Mouse (Mus musculus) embryonic facial prominence, embryonic 15.5 days (tissue): Measurements from ENCODE around the gene Trappc11. TPM values are rescaled to one million over a fixed set of nuclear protein-coding genes. Genes with fewer than 3 reads are reported as not detected.

Experiments
- ATAC-seq: fragments of 200-750 bp; cut with Nextera tagmentation; 2 replicates; pipeline ENCODE4 v1.8.0; 2017; ENCODE audit warnings: low read depth, moderate TSS enrichment; ENCODE audit not compliant: insufficient number of reproducible peaks, low FRiP score, low TSS enrichment
- H3K27ac ChIP-seq: fragments of 300-500 bp; sonication (generic); replicated peaks from 2 replicates; pipeline ENCODE4 v1.5.1; 2015; ENCODE audit warnings: mild to moderate bottlenecking, inconsistent platforms
- H3K27me3 ChIP-seq: fragments of 300-500 bp; sonication (generic); 2 replicates; pipeline ENCODE4 v1.6.1; 2015; ENCODE audit warnings: inconsistent platforms
- H3K36me3 ChIP-seq: fragments of 300-500 bp; sonication (generic); 2 replicates; pipeline ENCODE4 v1.6.1; 2015; ENCODE audit warnings: mild to moderate bottlenecking, inconsistent platforms
- H3K4me1 ChIP-seq: fragments of 300-500 bp; sonication (generic); 2 replicates; pipeline ENCODE4 v1.6.1; 2015; ENCODE audit warnings: inconsistent platforms
- H3K4me2 ChIP-seq: fragments of 300-500 bp; sonication (generic); replicated peaks from 2 replicates; pipeline ENCODE4 v1.6.1; 2015; ENCODE audit warnings: mild to moderate bottlenecking, inconsistent platforms
- H3K4me3 ChIP-seq: fragments of 300-500 bp; sonication (generic); replicated peaks from 2 replicates; pipeline ENCODE4 v1.5.1; 2015; ENCODE audit warnings: mild to moderate bottlenecking, inconsistent platforms
- H3K9ac ChIP-seq: fragments of 300-500 bp; sonication (generic); 2 replicates; pipeline ENCODE4 v1.6.1; 2015; ENCODE audit warnings: inconsistent platforms
- H3K9me3 ChIP-seq: fragments of 300-500 bp; sonication (generic); replicated peaks from 2 replicates; pipeline ENCODE4 v1.6.1; 2016; ENCODE audit warnings: inconsistent platforms
- whole genome bisulfite sequencing: fragments of 180-500 bp; shearing (Covaris S2); methylation state at CpG from one replicate; pipeline ENCODE4 v1.1.7; 2015; 5-methylcytosine and 5-hydroxymethylcytosine counted together
- polyA plus RNA-seq: library from polyadenylated mRNA; unstranded; fragments of >200 nt; fragmentation: Nextera tagmentation; extraction: Ambion mirVana; gene quantifications from 2 replicates; pipeline ENCODE4 v1.2.1, GENCODE M21; 2015

The Trappc11 gene
- 25.8 and 27.1 TPM in 2 replicates for polyA plus RNA-seq

DNA sequence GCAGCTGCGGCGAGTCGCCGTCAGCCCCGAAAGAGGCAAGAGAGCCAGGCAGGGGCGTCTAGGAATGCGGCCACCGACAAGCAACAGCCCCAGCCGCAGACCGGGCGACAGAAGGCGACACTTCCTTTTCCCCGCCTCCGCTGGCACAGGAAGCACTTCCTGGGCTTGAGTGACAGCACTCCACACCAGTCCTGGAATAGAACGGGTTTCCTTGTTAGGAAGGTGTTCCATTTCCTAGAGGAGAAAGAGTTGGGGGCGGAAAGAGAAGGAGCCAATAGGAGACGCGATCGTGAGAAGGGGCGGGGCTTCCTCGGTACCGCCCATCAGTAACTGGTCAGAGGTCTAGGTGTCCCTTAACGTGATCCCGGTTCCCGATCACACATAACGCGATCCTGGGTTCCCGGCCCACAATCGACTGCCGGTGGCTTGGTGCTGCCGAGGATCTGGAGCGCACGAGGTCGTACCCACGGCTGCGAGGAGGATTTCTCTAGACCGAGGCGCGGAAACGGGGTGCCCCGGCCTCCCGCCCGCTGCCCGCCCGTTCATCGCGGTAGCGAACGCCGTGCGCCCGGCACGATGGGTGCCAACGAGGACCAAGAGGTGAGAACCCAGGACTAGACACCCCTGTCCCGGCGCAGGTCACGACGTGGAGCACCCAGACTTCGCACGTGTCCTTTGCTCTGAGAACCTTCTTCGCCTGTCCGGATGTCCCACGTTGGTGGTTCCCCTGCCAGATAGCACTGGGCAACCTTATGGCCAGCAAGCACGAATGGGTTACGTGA, at the start of gene Trappc11, which contains the start of gene Rwdd4a:
TSS of gene Trappc11 (minus strand) at position 127 of the 782 bp plus-strand sequence.
TSS of gene Rwdd4a (plus strand) at position 321 of the 782 bp plus-strand sequence.
- Histone ChIP-seq H3K36me3 (peaks cover 24% of the 10 kb centered on the region), H3K27ac (peak within 1 kb of the TSS; percentile 74), H3K4me1 (peaks cover 14% of the 10 kb centered on the region), H3K9me3 (no peaks in the 10 kb centered on the region), H3K9ac (peak within 1 kb of the TSS; percentile 93), H3K4me2 (peak within 1 kb of the TSS; percentile 76), H3K27me3 (no peaks in the 10 kb centered on the region), H3K4me3 (peak within 1 kb of the TSS; percentile 92)
- WGBS, result under 1% methylated on average over 65 of the region's 65 CpGs
- ATAC-seq, result peak; percentile 100

DNA sequence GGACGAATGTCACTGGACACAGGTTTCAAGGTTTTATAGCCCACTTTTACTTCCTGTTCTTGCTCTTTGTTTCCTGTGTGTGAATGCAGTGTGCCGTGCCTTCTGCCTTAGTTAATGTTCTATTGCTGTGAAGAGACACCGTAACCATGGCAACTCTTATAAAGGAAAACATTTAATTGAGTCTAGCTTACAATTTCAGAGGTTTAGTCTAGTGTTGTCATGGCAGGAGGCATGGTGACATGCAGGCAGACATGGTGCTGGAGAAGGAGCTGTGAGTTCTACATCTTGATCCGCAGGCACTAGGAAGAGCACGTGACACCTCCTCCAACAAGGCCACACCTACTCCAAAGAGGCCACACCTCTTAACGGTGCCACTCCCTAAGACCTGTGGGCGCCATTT, 48.2 kb upstream of the Trappc11 start:
- Histone ChIP-seq H3K27me3 (no peaks in the 10 kb centered on the region), H3K9me3 (0 out of 2 replicates have a peak, but pooled peaks cover 5% of the 10 kb centered on the region), H3K4me2 (no peak overlapping the region), H3K4me3 (no peak overlapping the region), H3K36me3 (no peaks in the 10 kb centered on the region), H3K4me1 (no peaks in the 10 kb centered on the region), H3K9ac (no peak overlapping the region), H3K27ac (no peak overlapping the region)
- ATAC-seq, result no peak
- WGBS, result 85% methylated on average over 7 of the region's 7 CpGs

DNA sequence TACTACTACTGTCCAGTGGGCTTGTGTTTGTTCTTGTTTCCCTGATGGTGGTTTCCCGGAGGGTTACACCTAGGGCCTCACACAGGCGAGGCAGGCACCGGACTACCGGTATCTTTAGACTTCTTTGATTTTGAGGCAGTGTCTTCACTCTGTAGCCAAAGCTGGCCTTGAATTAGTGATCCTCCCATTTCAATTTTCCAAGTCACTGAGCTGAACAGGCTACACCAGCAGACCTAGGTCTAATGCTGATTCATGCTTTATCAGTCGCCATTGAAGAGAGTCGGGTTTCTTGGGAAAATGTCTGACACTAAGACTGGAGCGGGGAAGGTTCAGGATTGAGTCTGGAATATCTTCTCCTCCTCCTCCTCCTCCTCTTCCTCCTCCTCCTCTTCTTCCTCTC, 40.2 kb upstream of the Trappc11 start:
- no peaks in the 10 kb centered on the region for H3K4me1 ChIP-seq
- no peak overlapping the region for H3K27ac ChIP-seq
- WGBS, result 84% methylated on average over 7 of the region's 7 CpGs
- no peak overlapping the region for H3K4me2 ChIP-seq
- H3K9ac ChIP-seq, result no peak overlapping the region
- no peaks in the 10 kb centered on the region for H3K36me3 ChIP-seq
- H3K4me3 ChIP-seq, result no peak overlapping the region
- no peak for ATAC-seq
- no peaks in the 10 kb centered on the region for H3K27me3 ChIP-seq
- 0 out of 2 replicates have a peak, but pooled peaks cover 6% of the 10 kb centered on the region for H3K9me3 ChIP-seq

DNA sequence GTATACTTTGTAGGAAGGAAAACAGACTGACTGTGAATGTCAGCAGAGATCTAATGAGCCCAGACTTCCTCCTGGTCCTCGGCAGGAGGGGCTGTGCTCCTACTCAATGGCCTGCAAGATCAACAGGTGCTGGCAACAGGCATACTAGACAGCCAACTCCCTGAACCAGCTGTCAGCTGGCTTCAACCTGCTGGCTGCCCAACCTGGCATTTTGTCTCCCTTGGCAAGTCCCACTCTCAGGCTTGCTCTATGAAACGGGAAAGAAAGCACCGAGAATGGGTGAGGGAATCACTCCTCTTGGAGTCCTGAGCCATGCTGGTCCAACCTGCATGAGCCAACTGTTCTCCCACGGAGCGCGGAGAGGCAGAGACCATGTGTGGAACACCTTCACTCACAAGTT, 36.9 kb upstream of the Trappc11 start:
- ATAC-seq, result no peak
- H3K4me3 ChIP-seq, result no peak overlapping the region
- H3K27me3 ChIP-seq, result no peaks in the 10 kb centered on the region
- no peaks in the 10 kb centered on the region for H3K9me3 ChIP-seq
- H3K36me3 ChIP-seq, result no peaks in the 10 kb centered on the region
- no peak overlapping the region for H3K27ac ChIP-seq
- H3K4me2 ChIP-seq, result no peak overlapping the region
- H3K9ac ChIP-seq, result no peak overlapping the region
- H3K4me1 ChIP-seq, result no peaks in the 10 kb centered on the region
- 85% methylated on average over 6 of the region's 6 CpGs for WGBS

DNA sequence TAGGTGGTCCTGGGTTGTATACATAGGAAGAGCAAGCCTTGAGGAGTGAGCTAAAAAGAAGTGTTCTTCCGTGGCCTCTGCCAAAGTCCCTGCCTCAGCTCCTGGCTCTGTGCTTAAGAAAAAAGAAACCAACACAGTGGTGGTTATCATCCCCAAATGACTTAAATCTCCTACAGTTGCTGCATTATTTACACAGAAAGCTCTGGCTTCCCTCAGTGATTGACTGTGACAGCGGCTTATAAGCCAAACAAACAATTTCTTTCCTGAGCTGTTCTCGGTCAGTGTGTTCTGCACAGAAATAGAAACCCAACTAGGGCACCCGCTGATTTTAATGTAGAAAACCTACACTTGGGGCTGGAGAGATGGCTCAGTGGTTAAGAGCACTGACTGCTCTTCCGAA, 34.8 kb upstream of the Trappc11 start:
- Histone ChIP-seq H3K9ac (no peak overlapping the region), H3K4me3 (no peak overlapping the region), H3K4me2 (no peak overlapping the region), H3K27me3 (no peaks in the 10 kb centered on the region), H3K4me1 (no peaks in the 10 kb centered on the region), H3K9me3 (no peaks in the 10 kb centered on the region), H3K36me3 (no peaks in the 10 kb centered on the region), H3K27ac (no peak overlapping the region)
- 72% methylated on average over 5 of the region's 5 CpGs for WGBS
- no peak for ATAC-seq

DNA sequence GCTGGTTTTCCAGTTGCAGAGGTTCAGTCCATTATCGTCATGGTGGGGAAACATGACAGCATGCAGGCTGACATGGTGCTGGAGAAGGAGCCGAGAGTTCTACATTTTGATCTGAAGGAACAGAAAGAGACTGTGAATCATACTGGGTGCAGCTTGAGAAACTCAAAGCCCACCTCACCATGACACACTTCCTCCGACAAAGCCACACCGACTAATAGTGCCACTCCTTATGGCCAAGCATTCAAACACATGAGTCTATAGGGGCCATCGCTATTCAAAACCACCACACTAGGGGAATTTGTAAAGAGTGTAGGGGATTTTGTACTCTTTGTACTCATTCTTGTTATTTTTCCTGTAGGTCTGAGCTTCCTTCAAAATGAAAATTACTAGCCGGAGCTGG, 33.3 kb upstream of the Trappc11 start:
- 90% methylated on average over 6 of the region's 6 CpGs for WGBS
- no peaks in the 10 kb centered on the region for H3K36me3 ChIP-seq
- no peak overlapping the region for H3K27ac ChIP-seq
- no peaks in the 10 kb centered on the region for H3K9me3 ChIP-seq
- H3K9ac ChIP-seq, result no peak overlapping the region
- no peaks in the 10 kb centered on the region for H3K27me3 ChIP-seq
- no peak overlapping the region for H3K4me2 ChIP-seq
- H3K4me3 ChIP-seq, result no peak overlapping the region
- no peaks in the 10 kb centered on the region for H3K4me1 ChIP-seq
- no peak for ATAC-seq

DNA sequence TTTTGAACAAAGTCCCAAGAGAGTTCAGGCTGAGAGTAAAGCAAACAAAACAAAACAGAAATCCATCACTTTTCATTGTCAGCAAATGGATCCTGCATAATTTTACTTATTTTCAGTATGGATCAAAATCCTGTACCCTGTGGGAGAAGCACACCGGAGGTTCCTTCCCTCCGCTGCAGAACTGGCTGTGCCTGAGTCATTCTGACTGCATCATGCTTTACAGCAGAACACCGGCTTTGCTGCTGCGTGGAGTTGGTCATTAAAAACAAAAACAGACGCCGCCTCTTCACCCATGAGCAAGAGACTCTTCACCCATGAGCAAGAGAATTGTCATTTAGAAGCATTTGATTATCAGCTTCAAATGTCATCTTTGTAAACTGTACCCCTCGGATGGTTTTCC, 27.5 kb upstream of the Trappc11 start:
- no peak overlapping the region for H3K4me3 ChIP-seq
- no peaks in the 10 kb centered on the region for H3K36me3 ChIP-seq
- no peaks in the 10 kb centered on the region for H3K4me1 ChIP-seq
- 81% methylated on average over 7 of the region's 7 CpGs for WGBS
- H3K27me3 ChIP-seq, result no peaks in the 10 kb centered on the region
- H3K27ac ChIP-seq, result no peak overlapping the region
- H3K4me2 ChIP-seq, result no peak overlapping the region
- ATAC-seq, result no peak
- H3K9ac ChIP-seq, result no peak overlapping the region
- H3K9me3 ChIP-seq, result no peaks in the 10 kb centered on the region

DNA sequence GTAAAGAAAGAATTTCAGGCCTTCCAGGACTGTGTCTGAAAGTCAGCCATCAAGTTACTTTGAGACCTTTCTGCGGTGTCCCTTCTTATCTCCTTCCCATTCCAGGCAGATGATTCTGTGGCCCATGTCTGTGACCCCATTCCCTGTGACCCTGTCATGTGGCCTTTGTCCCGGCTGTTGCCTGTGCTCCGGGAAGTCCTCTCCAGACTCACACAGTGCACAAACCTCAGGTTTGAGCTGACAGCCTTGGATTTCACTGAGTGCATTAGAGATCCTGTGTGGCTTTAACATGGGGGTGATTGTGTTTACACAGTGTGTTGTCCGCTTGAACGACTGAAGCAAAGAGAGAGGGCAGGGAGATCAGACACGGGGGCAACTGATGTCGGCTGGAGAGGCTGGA, 25.0 kb upstream of the Trappc11 start:
- no peak overlapping the region for H3K9ac ChIP-seq
- no peaks in the 10 kb centered on the region for H3K36me3 ChIP-seq
- WGBS, result 69% methylated on average over 7 of the region's 7 CpGs
- H3K9me3 ChIP-seq, result no peaks in the 10 kb centered on the region
- no peak for ATAC-seq
- H3K4me3 ChIP-seq, result no peak overlapping the region
- H3K27me3 ChIP-seq, result no peaks in the 10 kb centered on the region
- H3K4me2 ChIP-seq, result no peak overlapping the region
- no peaks in the 10 kb centered on the region for H3K4me1 ChIP-seq
- no peak overlapping the region for H3K27ac ChIP-seq

DNA sequence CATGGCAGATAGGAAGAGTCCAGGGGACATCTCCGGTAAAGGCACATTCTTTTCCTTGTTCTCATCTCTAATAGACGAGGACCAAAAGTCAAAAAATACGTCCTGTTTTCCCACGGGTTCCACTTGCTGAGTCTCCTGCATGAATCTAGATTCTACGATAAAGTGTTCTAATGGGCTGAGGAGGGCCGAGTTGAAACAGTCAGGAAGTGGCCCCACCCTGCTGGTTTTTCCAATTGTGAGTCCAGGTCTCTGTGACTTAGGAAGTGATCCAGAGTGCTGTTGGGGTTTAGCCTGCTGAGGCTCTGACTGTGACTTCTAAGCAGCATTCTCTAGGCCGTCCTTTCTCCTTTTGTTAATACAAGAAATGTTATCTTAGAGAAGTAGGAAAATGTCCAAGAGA, 23.2 kb upstream of the Trappc11 start:
- 82% methylated on average over 7 of the region's 7 CpGs for WGBS
- no peaks in the 10 kb centered on the region for H3K4me1 ChIP-seq
- no peak for ATAC-seq
- H3K27me3 ChIP-seq, result no peaks in the 10 kb centered on the region
- no peak overlapping the region for H3K4me3 ChIP-seq
- H3K27ac ChIP-seq, result no peak overlapping the region
- H3K36me3 ChIP-seq, result peaks cover under 1% of the 10 kb centered on the region; the same call in 1 of the 2 replicates
- H3K4me2 ChIP-seq, result no peak overlapping the region
- no peak overlapping the region for H3K9ac ChIP-seq
- H3K9me3 ChIP-seq, result no peaks in the 10 kb centered on the region

DNA sequence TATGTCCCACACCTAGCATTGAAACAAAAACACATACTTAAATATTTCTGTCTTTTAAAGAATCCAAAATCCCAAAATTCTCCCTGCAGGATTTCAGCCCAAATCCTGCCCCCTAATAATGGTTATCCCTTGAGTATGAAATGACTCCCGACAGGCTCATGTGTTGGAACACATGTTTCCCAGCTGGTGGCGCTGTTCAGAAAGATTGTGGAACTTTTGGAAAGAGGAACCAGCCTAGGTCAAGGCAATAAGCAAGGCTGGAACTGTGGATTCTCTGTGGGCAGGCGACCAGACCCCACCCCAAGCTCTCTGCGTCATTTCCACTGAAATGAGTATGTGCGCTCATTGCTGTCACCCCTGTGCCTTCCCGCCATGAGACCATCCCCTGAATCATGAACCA, 20.3 kb upstream of the Trappc11 start:
- 83% methylated on average over 6 of the region's 6 CpGs for WGBS
- no peaks in the 10 kb centered on the region for H3K4me1 ChIP-seq

DNA sequence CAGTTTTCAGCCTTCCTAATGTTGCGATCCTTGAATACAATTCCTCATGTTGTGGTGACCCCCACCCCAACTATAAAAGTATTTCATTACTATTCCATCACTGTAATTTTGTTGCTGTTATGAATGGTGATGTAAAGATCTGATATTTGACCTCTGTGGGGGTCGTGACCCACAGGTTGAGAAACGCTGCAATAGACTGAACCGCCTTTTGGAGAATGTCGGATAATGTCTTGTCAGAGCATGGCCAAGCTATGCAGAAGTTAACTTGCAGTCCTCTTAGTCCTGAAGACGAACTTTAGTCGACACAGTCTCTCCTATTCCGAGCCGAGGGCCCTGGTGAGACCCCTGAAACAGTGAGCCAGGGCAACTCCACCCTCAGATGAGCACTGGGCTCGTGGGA, 13.8 kb upstream of the Trappc11 start:
- Histone ChIP-seq H3K4me3 (no peak overlapping the region), H3K4me2 (no peak overlapping the region), H3K9me3 (no peaks in the 10 kb centered on the region), H3K4me1 (no peaks in the 10 kb centered on the region), H3K36me3 (peaks cover 72% of the 10 kb centered on the region), H3K9ac (no peak overlapping the region), H3K27me3 (no peaks in the 10 kb centered on the region), H3K27ac (no peak overlapping the region)
- ATAC-seq, result no peak
- WGBS, result 96% methylated on average over 10 of the region's 10 CpGs

More for the DNA sequence above, 20.3 kb upstream of the Trappc11 start:
- Histone ChIP-seq H3K36me3 (peaks cover 26% of the 10 kb centered on the region), H3K4me2 (no peak overlapping the region), H3K9ac (no peak overlapping the region), H3K27me3 (no peaks in the 10 kb centered on the region), H3K4me3 (no peak overlapping the region), H3K9me3 (no peaks in the 10 kb centered on the region), H3K27ac (no peak overlapping the region)
- no peak for ATAC-seq

DNA sequence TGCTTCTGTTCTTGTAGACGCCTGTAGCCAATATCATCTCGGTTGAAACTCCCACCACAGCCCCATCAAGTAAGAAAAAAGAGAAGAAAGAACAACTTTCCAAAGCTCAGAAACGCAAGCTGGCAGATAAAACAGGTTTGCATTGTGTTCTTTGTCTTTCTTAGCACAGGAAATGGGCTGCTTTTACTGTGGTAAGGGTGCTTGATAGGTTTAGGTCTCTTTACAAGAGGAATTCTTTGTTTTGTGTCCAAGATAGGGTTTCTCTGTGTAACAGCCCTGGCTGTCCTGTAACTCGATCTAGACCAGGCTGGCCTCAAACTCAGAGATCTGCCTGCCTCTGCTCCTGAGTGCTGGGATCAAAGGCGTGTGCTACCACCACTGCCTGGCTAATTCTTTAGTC, 10.8 kb upstream of the Trappc11 start:
- Histone ChIP-seq H3K4me2 (no peak overlapping the region), H3K9me3 (no peaks in the 10 kb centered on the region), H3K4me3 (no peak overlapping the region), H3K27me3 (no peaks in the 10 kb centered on the region), H3K4me1 (no peaks in the 10 kb centered on the region), H3K9ac (no peak overlapping the region), H3K27ac (no peak overlapping the region), H3K36me3 (peaks cover 63% of the 10 kb centered on the region)
- ATAC-seq, result no peak
- WGBS, result 87% methylated on average over 5 of the region's 5 CpGs
